Mouse (Mus musculus) forebrain, embryonic 16.5 days (tissue): ENCODE data around the gene Agpat1. TPM values are rescaled to one million over a fixed set of nuclear protein-coding genes. Genes with fewer than 3 reads are reported as not detected.

Experiments
- ATAC-seq: fragments of 200-750 bp; cut with Nextera tagmentation; 2 replicates; pipeline ENCODE4 v1.8.0; 2017; ENCODE audit warnings: mild to moderate bottlenecking, moderate library complexity
- H3K27ac ChIP-seq: fragments of 300-500 bp; sonication (generic); 2 replicates; pipeline ENCODE4 v1.5.1; 2014; ENCODE audit warnings: low read length, control low read depth
- H3K27me3 ChIP-seq: fragments of 300-500 bp; sonication (generic); replicated peaks from 2 replicates; pipeline ENCODE4 v1.6.1; 2014; ENCODE audit warnings: low read length; ENCODE audit not compliant: control insufficient read depth, insufficient read depth
- H3K36me3 ChIP-seq: fragments of 300-500 bp; sonication (generic); 2 replicates; pipeline ENCODE4 v1.6.1; 2014; ENCODE audit not compliant: control insufficient read depth, insufficient read depth
- H3K4me1 ChIP-seq: fragments of 300-500 bp; sonication (generic); replicated peaks from 2 replicates; pipeline ENCODE4 v1.6.1; 2014; ENCODE audit warnings: low read length; ENCODE audit not compliant: control insufficient read depth, insufficient read depth
- H3K4me2 ChIP-seq: fragments of 300-500 bp; sonication (generic); 2 replicates; pipeline ENCODE4 v1.6.1; 2014; ENCODE audit warnings: mild to moderate bottlenecking, low read length, control low read depth
- H3K4me3 ChIP-seq: fragments of 300-500 bp; sonication (generic); replicated peaks from 2 replicates; pipeline ENCODE4 v1.5.1; 2014; ENCODE audit warnings: mild to moderate bottlenecking, low read length, control low read depth
- H3K9ac ChIP-seq: fragments of 300-500 bp; sonication (generic); replicated peaks from 2 replicates; pipeline ENCODE4 v1.6.1; 2014; ENCODE audit warnings: low read depth, low read length, control low read depth
- H3K9me3 ChIP-seq: fragments of 300-500 bp; sonication (generic); 2 replicates; pipeline ENCODE4 v1.6.1; 2016; ENCODE audit warnings: low read length; ENCODE audit not compliant: control insufficient read depth
- WGBS: fragments of 180-500 bp; shearing (Covaris S2); extraction: QIAGEN DNeasy Blood & Tissue Kit; methylation state at CpG from one replicate; pipeline ENCODE4 v1.1.7; 2014; 5-methylcytosine and 5-hydroxymethylcytosine counted together
- polyA plus RNA-seq: library from polyadenylated mRNA; unstranded; fragments of >200 nt; fragmentation: Nextera tagmentation; extraction: Ambion mirVana; gene quantifications from 2 replicates; pipeline ENCODE4 v1.2.1, GENCODE M21; 2015

Gene Agpat1
- polyA plus RNA-seq, 1 experiment from 2014 or later: 104 TPM

DNA sequence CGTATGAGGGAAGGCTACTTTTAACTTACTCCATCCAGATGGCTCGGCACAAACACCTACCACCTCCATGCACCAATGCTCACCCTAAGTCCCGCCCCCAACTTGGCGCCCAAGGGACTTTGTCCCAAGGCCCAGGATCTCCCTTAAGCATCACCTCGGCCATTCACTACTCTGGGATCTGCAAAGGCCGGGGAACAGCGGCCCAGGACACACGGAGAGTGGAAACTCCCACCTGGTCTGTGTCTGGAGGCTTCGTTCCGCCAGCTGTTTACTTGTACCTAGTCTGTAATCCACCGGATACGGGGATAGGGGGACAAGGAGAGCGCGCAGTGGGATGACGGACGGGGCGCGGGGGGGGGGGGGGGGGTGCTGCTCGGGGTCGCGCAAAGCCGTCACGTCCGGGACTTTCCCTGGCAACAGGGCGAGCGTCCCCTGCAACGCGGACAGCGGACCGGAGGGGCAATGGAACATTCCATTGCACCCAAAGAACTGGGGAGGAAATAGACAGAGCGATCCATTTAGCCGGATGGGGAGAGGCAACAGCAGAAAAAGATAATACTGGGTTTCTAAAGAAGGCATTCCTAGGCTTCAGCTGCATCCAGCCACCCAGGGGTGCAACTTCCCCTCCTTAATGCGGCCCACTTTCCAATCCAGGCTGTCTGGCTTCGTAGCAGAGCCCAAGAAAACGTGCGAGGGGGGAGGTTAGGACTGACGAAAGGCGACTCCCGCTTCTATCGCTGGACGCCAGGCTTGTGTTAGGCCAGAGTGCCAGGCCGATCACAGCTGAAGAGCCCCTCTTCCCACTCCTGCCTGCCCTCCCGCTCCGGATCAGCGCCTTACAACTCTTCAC is 23.3 kb downstream of the Agpat1 start:
- Histone ChIP-seq H3K27ac (peak overlapping the region; percentile 82), H3K4me2 (peak overlapping the region; percentile 89), H3K36me3 (peaks cover 5% of the 10 kb centered on the region; the same call in 1 of the 2 replicates), H3K4me1 (peaks cover 57% of the 10 kb centered on the region), H3K4me3 (peak overlapping the region; percentile 69), H3K9ac (peak overlapping the region; percentile 65), H3K9me3 (no peaks in the 10 kb centered on the region), H3K27me3 (peaks cover 16% of the 10 kb centered on the region)
- under 1% methylated on average over 39 of the region's 45 CpGs for WGBS
- peak; percentile 76 for ATAC-seq

DNA sequence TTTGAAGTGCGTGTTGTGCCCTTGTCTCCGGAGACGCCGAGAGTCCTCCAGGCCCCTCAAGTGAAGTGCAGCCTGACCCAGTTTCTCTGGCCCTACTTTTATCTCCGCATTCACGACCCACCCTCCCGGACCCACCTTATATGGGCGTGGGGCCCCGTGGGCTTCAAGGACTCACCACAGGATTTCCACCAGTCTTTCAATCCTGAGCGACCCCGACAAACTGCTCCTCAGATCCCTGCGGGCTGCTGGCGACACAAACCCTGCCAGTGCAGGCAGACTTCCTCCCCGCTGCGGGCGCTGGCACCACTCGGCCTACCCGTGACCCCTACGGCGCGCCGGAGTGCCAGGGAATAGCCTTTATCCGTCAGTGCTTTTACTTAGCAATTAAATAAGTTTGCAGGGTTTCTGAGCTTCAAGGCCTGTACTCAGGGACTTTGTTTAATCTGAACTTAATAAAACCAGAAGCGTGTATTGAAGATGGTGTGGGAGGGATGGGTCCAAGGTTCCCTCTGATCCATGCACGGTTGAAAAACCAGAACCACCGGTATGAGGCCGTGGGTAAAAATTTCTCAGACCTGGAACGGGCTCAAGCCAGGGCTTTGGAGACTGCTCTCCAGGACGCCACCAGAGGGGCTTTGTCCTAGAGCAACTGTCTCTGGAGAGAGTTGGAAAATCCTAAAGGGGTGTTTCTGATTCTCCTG is 24.0 kb downstream of the Agpat1 start, which contains the start of gene Ppt2:
Gene Ppt2, minus strand, starts transcription at position 568 of the 701 bp plus-strand sequence.
- Histone ChIP-seq H3K9me3 (no peaks in the 10 kb centered on the region), H3K4me3 (peak within 1 kb of the TSS; percentile 69), H3K36me3 (no peaks in the 10 kb centered on the region; the same call in 1 of the 2 replicates), H3K9ac (peak within 1 kb of the TSS; percentile 65), H3K27ac (peak within 1 kb of the TSS; percentile 82), H3K27me3 (peaks cover 16% of the 10 kb centered on the region), H3K4me1 (peaks cover 60% of the 10 kb centered on the region), H3K4me2 (peak within 1 kb of the TSS; percentile 89)
- 6% methylated on average over 29 of the region's 29 CpGs for WGBS
- no peak for ATAC-seq

DNA sequence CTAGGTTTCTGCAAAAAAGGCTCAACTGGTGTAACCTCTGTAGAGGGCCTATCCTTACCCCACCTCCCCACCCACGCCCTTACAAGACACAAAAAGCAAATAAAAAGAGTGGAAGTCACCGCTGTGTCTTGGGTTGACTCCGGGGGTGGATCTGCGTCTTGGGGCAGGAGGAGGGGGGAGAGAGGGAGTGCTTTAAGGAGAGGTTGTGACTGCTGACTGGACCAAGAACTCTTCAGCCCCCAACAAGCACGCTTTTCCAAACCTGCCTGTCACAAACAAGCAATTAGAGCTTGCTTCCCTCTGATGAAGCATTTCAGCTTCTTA is 24.5 kb downstream of the Agpat1 start:
- no peaks in the 10 kb centered on the region for H3K9me3 ChIP-seq
- peak overlapping the region; percentile 89 for H3K4me2 ChIP-seq
- ATAC-seq: no peak
- H3K4me3 ChIP-seq: peak overlapping the region; percentile 69
- peaks cover 60% of the 10 kb centered on the region for H3K4me1 ChIP-seq
- H3K27ac ChIP-seq: peak overlapping the region; percentile 55
- 24% methylated on average over 5 of the region's 5 CpGs for WGBS
- H3K9ac ChIP-seq: no peak overlapping the region; the same call in 1 of the 2 replicates
- H3K36me3 ChIP-seq: no peaks in the 10 kb centered on the region
- H3K27me3 ChIP-seq: peaks cover 16% of the 10 kb centered on the region

DNA sequence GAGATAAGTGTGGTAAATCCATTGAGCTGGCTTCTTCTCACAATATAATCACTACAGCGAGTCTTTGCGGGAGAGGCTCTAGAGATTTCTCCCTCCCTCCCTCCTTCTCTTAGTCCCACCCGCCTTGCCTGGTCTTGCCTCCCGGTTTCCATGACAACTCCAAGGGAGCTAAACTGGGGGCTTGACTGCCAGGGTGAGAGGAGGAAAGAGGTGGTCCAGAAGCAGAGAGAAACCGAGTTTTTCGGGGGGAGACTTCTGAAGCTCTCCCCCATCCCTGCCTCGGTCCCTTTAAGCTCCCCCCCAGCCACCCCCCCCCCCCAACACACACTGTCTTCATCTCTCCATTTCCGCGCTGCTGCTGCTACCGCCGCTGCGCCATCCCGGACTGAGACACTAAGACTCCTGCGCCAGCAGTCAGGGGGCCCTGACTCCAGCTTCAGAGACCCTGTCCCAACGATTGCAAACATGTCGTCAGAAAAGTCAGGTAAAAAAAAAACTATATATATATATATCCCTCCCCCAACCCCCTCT is 25.2 kb downstream of the Agpat1 start, which contains the start of gene Prrt1:
Gene Prrt1, plus strand, starts transcription at position 313 of the 531 bp plus-strand sequence.
- H3K27me3 ChIP-seq: peaks cover 16% of the 10 kb centered on the region
- H3K9me3 ChIP-seq: no peaks in the 10 kb centered on the region
- peak within 1 kb of the TSS; percentile 69 for H3K4me3 ChIP-seq
- H3K9ac ChIP-seq: peak within 1 kb of the TSS; percentile 65
- peak; percentile 44 for ATAC-seq
- H3K4me1 ChIP-seq: peaks cover 60% of the 10 kb centered on the region
- H3K36me3 ChIP-seq: no peaks in the 10 kb centered on the region
- H3K4me2 ChIP-seq: peak within 1 kb of the TSS; percentile 89
- 2% methylated on average over 15 of the region's 16 CpGs for WGBS
- peak within 1 kb of the TSS; percentile 55 for H3K27ac ChIP-seq

DNA sequence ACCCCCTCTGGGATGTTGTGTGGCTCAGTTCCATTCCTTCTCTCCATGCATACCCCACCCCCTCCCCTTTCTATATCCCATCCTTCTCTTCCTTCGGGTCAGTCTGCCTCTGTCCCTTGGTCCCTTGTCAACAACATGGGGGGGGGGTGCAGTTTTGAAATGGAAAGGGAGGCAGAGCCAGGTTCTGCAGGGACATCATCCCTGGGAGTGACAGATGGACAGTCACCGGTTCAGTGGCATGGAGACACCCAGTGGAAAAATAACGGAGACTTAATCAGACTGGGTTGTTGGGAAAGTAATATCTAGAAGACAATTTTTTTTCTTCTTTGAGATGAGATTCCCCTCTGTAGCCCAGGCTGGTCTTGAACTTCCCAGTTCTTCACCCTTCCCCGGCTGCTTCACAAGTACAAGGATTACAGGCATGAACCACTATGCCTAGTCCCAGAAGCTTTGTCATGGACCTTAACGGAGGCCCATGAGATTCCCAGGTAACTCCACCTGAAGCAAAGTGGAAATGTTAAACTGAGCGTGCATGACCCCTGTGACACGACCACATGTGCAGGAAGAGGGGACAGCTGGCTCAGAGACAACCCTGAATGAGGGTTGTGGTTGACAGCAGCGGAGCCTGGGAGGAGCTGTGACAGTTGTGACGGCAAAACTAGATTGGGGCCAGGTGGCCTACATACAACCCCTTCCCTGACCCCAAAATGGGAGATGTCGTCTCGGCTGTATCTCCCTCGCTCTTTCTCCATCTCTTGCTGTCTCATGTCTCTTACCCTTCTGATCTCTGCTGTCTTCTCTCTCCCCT is 25.9 kb downstream of the Agpat1 start:
- Histone ChIP-seq H3K4me1 (peaks cover 60% of the 10 kb centered on the region), H3K9ac (peak overlapping the region; percentile 54), H3K27me3 (peaks cover 16% of the 10 kb centered on the region), H3K36me3 (no peaks in the 10 kb centered on the region), H3K9me3 (no peaks in the 10 kb centered on the region), H3K4me3 (peak overlapping the region; percentile 45), H3K27ac (no peak overlapping the region; the same call in 1 of the 2 replicates), H3K4me2 (peak overlapping the region; percentile 89)
- WGBS: 24% methylated on average over 12 of the region's 12 CpGs
- ATAC-seq: no peak

DNA sequence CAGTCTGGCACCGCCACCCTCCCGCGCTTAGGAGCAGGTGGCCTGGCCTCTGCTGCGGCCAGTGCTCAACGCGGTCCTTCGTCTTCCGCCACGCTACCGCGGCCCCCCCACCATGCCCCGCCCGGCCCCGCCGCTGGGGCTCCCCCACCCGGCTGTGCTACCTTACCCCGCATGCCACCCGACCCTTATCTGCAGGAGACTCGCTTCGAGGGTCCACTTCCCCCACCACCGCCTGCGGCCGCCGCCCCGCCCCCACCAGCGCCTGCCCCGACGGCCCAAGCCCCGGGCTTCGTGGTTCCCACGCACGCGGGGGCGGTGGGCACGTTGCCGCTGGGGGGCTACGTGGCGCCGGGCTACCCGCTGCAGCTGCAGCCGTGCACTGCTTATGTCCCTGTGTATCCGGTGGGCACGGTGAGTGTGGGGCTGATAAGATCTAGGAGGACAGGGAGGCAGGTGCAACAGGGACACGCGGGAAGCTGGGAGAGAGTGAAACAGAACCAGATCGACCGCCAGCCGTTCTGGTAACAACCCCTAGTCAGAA is 26.8 kb downstream of the Agpat1 start:
- Histone ChIP-seq H3K9me3 (no peaks in the 10 kb centered on the region), H3K36me3 (no peaks in the 10 kb centered on the region), H3K4me1 (peaks cover 57% of the 10 kb centered on the region), H3K27me3 (peaks cover 18% of the 10 kb centered on the region), H3K9ac (peak overlapping the region; percentile 54), H3K27ac (no peak overlapping the region), H3K4me2 (peak overlapping the region; percentile 89), H3K4me3 (peak overlapping the region; percentile 45)
- no peak for ATAC-seq
- 3% methylated on average over 48 of the region's 48 CpGs for whole genome bisulfite sequencing

DNA sequence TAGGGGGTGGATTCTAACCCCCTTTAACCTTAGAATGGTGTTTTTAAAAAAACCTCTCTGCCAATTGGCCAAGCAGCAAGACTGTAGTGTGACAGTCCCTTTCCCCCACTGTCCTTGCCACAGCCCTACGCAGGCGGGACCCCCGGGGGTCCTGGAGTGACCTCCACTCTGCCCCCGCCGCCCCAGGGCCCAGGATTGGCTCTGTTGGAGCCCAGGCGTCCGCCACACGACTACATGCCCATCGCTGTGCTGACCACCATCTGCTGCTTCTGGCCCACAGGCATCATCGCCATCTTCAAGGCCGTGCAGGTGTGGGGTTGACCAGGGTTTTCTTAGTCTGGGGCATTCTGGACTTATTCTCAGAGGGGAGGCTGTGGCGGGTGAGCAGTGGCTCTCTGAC is 27.6 kb downstream of the Agpat1 start:
- peaks cover 18% of the 10 kb centered on the region for H3K27me3 ChIP-seq
- H3K4me3 ChIP-seq: peak overlapping the region; percentile 45
- peak overlapping the region; percentile 51 for H3K9ac ChIP-seq
- H3K9me3 ChIP-seq: no peaks in the 10 kb centered on the region
- peaks cover 49% of the 10 kb centered on the region for H3K4me1 ChIP-seq
- 7% methylated on average over 12 of the region's 12 CpGs for WGBS
- H3K36me3 ChIP-seq: no peaks in the 10 kb centered on the region
- peak overlapping the region; percentile 89 for H3K4me2 ChIP-seq
- no peak overlapping the region for H3K27ac ChIP-seq
- ATAC-seq: no peak

DNA sequence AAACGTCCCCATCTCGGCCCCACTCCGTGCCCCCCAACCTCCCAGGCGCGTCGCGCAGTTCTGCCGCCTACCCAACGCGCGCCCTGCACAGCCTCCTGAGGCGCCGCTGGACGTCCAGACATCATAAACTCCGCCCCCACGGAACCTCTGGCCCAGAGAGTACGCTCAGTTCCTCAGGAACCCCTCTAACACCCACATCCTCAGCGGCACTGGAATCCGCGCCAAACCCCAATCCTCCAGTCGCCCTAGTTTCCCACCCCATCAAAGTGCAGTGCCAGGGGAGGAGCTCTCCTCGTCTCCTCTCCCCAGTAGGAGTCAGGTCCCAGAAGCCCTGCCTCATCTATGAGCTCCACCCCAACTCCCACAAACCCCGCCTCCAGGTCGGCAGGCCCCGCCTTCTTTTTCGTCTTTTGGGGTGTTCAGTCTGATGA is 28.2 kb downstream of the Agpat1 start:
- 1% methylated on average over 26 of the region's 26 CpGs for WGBS
- Histone ChIP-seq H3K4me1 (peaks cover 48% of the 10 kb centered on the region), H3K27ac (no peak overlapping the region), H3K27me3 (peaks cover 18% of the 10 kb centered on the region), H3K4me2 (peak overlapping the region; percentile 89), H3K9me3 (no peaks in the 10 kb centered on the region), H3K9ac (peak overlapping the region; percentile 51), H3K4me3 (peak overlapping the region; percentile 45), H3K36me3 (no peaks in the 10 kb centered on the region)
- ATAC-seq: peak; percentile 26
